Mouse (Mus musculus) hindbrain, embryonic 14.5 days (tissue): ENCODE data around the gene Por. TPM values are rescaled to one million over a fixed set of nuclear protein-coding genes. Genes with fewer than 3 reads are reported as not detected.

Source experiments
- ATAC-seq: fragments of 200-750 bp; cut with Nextera tagmentation; 2 replicates; pipeline ENCODE4 v1.8.0; 2017; ENCODE audit warnings: moderate number of reproducible peaks, mild to moderate bottlenecking, moderate TSS enrichment, moderate library complexity; ENCODE audit not compliant: low FRiP score
- DNase-seq: peaks from one replicate; pipeline ENCODE4 v3.0.0-alpha.2; 2015; ENCODE audit warnings: low spot score
- H3K27ac ChIP-seq: fragments of 300-500 bp; sonication (generic); 2 replicates; pipeline ENCODE4 v1.5.1; 2014; ENCODE audit warnings: mild to moderate bottlenecking, moderate library complexity
- H3K27me3 ChIP-seq: fragments of 300-500 bp; sonication (generic); 2 replicates; pipeline ENCODE4 v1.6.1; 2014; ENCODE audit warnings: mild to moderate bottlenecking, low read length, mixed read lengths; ENCODE audit not compliant: control insufficient read depth, insufficient read depth
- H3K36me3 ChIP-seq: fragments of 300-500 bp; sonication (generic); replicated peaks from 2 replicates; pipeline ENCODE4 v1.6.1; 2014; ENCODE audit not compliant: control insufficient read depth, insufficient read depth
- H3K4me1 ChIP-seq: fragments of 300-500 bp; sonication (generic); replicated peaks from 2 replicates; pipeline ENCODE4 v1.6.1; 2014; ENCODE audit warnings: antibody characterized with exemption, low read length, mixed read lengths; ENCODE audit not compliant: control insufficient read depth, insufficient read depth
- H3K4me2 ChIP-seq: fragments of 300-500 bp; sonication (generic); replicated peaks from 2 replicates; pipeline ENCODE4 v1.6.1; 2014; ENCODE audit warnings: mild to moderate bottlenecking, moderate library complexity
- H3K4me3 ChIP-seq: fragments of 300-500 bp; sonication (generic); replicated peaks from 2 replicates; pipeline ENCODE4 v1.5.1; 2014; ENCODE audit warnings: mild to moderate bottlenecking, low read length
- H3K9ac ChIP-seq: fragments of 300-500 bp; sonication (generic); 2 replicates; pipeline ENCODE4 v1.6.1; 2014
- H3K9me3 ChIP-seq: fragments of 300-500 bp; sonication (generic); 2 replicates; pipeline ENCODE4 v1.6.1; 2016; ENCODE audit warnings: low read length; ENCODE audit not compliant: control insufficient read depth
- WGBS: fragments of 180-500 bp; shearing (Covaris S2); extraction: QIAGEN DNeasy Blood & Tissue Kit; methylation state at CpG from one replicate; pipeline ENCODE4 v1.1.7; 2014; 5-methylcytosine and 5-hydroxymethylcytosine counted together
- polyA plus RNA-seq: library from polyadenylated mRNA; unstranded; fragments of >200 nt; fragmentation: Nextera tagmentation; extraction: Ambion mirVana; gene quantifications from 2 replicates; pipeline ENCODE4 v1.2.1, GENCODE M21; 2014

Gene Por
- polyA plus RNA-seq, result 79.7 and 84.1 TPM in 2 replicates

DNA sequence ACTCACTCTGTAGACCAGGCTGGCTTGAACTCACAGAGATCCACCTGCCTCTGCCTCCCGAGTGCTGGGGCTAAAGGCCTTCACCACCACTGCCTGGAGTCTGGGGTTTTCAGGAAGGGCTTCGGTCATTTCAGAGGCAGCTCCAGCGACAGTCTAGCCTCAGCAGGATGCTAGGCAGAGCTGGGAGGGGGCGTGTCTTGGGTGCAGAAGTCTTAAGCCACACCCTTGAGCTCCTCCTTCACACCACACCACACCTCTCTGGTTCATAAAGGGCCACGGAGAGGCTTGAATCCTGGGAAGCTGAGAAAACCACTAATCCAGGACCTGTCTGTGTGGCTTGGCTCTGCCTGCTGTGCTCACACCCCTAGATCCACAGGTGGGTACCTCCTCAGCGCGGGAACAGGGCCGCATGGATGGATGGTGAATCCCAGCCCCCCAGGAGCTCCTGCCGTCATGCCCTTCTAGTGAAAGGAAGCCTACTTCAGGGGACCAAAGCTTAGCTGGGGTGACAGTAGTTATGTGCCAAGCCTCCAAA lies at the start of gene Por:
Gene Por (plus strand): TSS at position 293 of the 535 bp plus-strand sequence.
- WGBS, result 29% methylated on average over 9 of the region's 9 CpGs
- no peak within 1 kb of the TSS for H3K4me3 ChIP-seq
- H3K4me2 ChIP-seq, result no peak within 1 kb of the TSS
- no peak for ATAC-seq
- H3K4me1 ChIP-seq, result peaks cover 9% of the 10 kb centered on the region
- no peak within 1 kb of the TSS for H3K27ac ChIP-seq
- no peaks in the 10 kb centered on the region for H3K9me3 ChIP-seq
- H3K27me3 ChIP-seq, result no peaks in the 10 kb centered on the region
- no peaks in the 10 kb centered on the region for H3K36me3 ChIP-seq
- no peak for DNase-seq
- H3K9ac ChIP-seq, result no peak within 1 kb of the TSS

DNA sequence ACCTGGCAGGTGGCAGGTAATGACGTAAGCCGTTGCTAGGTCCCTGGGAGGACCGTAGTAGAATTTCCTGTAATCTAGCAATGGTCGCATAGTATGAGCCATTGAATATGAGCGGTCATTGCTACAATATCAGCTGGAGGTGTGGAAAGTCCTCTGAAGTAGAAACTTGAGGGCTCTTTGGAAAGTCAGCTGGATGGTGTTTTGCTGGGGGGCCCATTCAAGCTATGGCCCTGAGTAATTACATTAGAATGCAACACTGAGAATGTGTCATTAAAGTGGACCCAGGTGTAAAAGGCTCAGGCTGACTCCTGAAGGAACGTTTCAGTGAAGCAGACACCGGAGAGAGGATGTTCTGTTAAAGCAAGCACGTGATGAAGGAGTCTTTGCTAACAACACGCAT lies 49.3 kb upstream of the Por start:
- no peak overlapping the region for H3K9ac ChIP-seq
- DNase-seq (no peak), ATAC-seq (no peak)
- H3K4me2 ChIP-seq, result no peak overlapping the region
- H3K4me3 ChIP-seq, result no peak overlapping the region
- WGBS, result 90% methylated on average over 9 of the region's 9 CpGs
- H3K9me3 ChIP-seq, result no peaks in the 10 kb centered on the region
- no peak overlapping the region for H3K27ac ChIP-seq
- H3K4me1 ChIP-seq, result no peaks in the 10 kb centered on the region
- H3K27me3 ChIP-seq, result no peaks in the 10 kb centered on the region
- no peaks in the 10 kb centered on the region for H3K36me3 ChIP-seq

DNA sequence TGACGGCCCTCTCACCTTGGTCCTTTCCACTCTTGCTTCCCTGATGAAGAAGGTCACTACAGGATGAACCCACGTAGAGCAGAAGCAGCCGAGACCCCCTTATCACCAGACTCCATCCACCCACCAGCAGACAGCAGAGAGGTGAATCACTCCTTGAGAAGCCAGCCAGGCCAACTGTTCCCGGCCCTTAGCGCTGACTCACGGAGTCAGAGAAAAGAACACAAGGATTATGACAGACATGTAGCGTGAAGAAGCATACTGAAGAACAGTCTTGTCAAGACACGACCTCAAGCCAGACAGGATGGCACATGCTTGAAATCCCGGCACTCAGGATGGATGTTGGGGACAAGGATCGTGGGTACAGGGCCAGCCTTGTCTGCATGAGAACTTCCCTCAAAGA lies 48.1 kb upstream of the Por start:
- H3K4me1 ChIP-seq, result no peaks in the 10 kb centered on the region
- no peak overlapping the region for H3K9ac ChIP-seq
- H3K4me3 ChIP-seq, result no peak overlapping the region
- ATAC-seq (no peak), DNase-seq (no peak)
- no peaks in the 10 kb centered on the region for H3K36me3 ChIP-seq
- H3K27me3 ChIP-seq, result no peaks in the 10 kb centered on the region
- 83% methylated on average over 10 of the region's 10 CpGs for WGBS
- no peaks in the 10 kb centered on the region for H3K9me3 ChIP-seq
- no peak overlapping the region for H3K27ac ChIP-seq
- H3K4me2 ChIP-seq, result no peak overlapping the region

DNA sequence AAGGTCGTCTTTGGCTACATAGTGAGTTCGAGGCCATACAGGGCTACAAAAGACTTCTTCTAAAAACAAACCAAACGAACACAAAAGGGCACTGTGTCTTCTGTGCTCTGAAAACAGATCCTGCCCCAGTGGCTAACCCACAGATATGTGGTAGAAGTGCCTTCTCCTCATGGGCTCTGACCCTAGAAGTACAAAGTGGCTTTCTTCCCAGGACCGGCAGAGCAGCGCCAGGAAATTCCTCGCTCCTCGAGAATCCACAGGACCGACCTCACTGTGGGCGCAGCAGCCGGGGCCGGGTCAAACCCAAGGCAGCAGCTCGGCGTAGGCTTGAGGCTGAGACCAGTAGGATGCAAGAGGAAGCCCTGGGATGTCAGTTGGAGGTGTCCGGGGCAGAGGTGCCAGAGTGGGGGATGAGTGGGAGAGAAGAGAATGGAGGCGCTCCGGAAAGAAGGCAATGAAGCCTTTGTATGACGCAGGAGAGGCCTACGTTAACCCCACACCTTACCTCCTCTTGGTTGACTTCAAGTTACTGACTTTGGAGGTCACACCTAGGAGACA lies 46.7 kb upstream of the Por start:
- Histone ChIP-seq H3K36me3 (no peaks in the 10 kb centered on the region), H3K27ac (no peak overlapping the region), H3K9ac (no peak overlapping the region), H3K4me2 (no peak overlapping the region), H3K9me3 (no peaks in the 10 kb centered on the region), H3K4me3 (no peak overlapping the region), H3K4me1 (no peaks in the 10 kb centered on the region), H3K27me3 (no peaks in the 10 kb centered on the region)
- 82% methylated on average over 18 of the region's 18 CpGs for WGBS
- no peak for DNase-seq
- ATAC-seq, result no peak

DNA sequence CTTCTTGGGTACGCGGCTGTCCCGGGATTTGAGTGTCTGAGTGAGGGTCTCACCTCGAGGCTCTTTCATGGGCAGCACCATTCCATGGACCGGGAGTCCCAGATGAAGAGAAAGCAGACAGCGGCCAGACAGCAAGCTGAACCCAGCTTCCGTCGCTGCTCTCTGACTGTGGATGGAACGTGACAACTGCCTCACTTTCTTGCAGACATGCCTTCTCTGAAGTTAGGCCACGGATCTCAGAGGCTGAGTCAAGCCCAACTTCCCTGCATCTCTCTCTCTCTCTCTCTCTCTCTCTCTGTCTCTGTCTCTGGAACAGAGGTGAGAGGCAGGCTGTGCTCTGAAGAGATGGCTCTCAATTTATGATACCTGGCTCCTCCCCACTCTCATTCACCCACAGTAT lies 40.9 kb upstream of the Por start:
- Histone ChIP-seq H3K9ac (no peak overlapping the region), H3K27me3 (no peaks in the 10 kb centered on the region), H3K9me3 (no peaks in the 10 kb centered on the region), H3K4me1 (peaks cover 6% of the 10 kb centered on the region), H3K4me2 (peak overlapping the region; percentile 24), H3K36me3 (no peaks in the 10 kb centered on the region), H3K4me3 (no peak overlapping the region), H3K27ac (no peak overlapping the region)
- ATAC-seq, result no peak
- 42% methylated on average over 10 of the region's 10 CpGs for WGBS
- no peak for DNase-seq

DNA sequence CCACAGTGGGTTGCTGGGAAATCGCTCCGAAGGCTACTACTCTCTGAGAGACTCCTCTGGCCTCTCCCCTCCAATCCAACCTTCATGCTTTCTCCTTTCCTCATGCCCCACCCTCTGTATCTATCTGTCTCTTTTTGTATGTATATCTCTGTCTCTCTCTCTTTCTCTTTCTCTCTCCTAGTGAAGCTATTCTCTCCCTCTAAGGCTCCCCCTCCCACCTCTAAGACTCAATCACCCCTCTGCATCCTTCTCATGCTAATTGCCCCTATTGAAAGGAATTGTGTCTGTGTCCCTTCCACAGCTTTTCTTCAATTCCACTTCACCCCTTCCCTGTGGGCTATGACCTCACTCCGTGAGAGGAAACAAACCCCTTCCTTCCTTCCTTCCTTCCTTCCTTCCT lies 40.4 kb upstream of the Por start:
- Histone ChIP-seq H3K4me2 (no peak overlapping the region), H3K27me3 (no peaks in the 10 kb centered on the region), H3K27ac (no peak overlapping the region), H3K36me3 (no peaks in the 10 kb centered on the region), H3K9ac (no peak overlapping the region), H3K4me1 (peaks cover 10% of the 10 kb centered on the region), H3K4me3 (no peak overlapping the region), H3K9me3 (no peaks in the 10 kb centered on the region)
- ATAC-seq, result no peak
- DNase-seq, result no peak
- 76% methylated on average over 3 of the region's 3 CpGs for WGBS

DNA sequence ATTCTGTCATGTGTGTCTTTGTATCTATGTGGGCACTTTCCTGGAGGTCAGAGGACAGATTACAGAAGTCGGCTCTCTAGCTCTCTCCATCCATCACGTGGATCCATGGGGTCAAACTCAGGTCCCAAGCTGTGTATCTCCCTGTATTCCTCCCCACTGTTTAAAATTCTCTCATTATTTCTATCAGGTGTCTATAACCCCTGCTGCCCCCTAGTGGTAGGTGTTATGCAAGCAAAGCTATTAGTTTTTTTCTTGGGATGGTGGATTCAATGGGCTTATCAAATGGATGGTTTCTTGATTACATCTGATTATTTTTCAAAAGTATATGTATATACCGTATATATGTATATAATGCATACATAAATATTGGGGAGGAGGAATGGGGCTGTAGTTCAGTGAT lies 39.2 kb upstream of the Por start:
- no peak for ATAC-seq
- peaks cover 7% of the 10 kb centered on the region for H3K36me3 ChIP-seq
- no peak overlapping the region for H3K4me3 ChIP-seq
- no peaks in the 10 kb centered on the region for H3K27me3 ChIP-seq
- peaks cover 10% of the 10 kb centered on the region for H3K4me1 ChIP-seq
- H3K9ac ChIP-seq, result no peak overlapping the region
- H3K4me2 ChIP-seq, result no peak overlapping the region
- H3K9me3 ChIP-seq, result no peaks in the 10 kb centered on the region
- DNase-seq, result peak; percentile 69
- 25% methylated on average over 3 of the region's 3 CpGs for WGBS
- H3K27ac ChIP-seq, result no peak overlapping the region

DNA sequence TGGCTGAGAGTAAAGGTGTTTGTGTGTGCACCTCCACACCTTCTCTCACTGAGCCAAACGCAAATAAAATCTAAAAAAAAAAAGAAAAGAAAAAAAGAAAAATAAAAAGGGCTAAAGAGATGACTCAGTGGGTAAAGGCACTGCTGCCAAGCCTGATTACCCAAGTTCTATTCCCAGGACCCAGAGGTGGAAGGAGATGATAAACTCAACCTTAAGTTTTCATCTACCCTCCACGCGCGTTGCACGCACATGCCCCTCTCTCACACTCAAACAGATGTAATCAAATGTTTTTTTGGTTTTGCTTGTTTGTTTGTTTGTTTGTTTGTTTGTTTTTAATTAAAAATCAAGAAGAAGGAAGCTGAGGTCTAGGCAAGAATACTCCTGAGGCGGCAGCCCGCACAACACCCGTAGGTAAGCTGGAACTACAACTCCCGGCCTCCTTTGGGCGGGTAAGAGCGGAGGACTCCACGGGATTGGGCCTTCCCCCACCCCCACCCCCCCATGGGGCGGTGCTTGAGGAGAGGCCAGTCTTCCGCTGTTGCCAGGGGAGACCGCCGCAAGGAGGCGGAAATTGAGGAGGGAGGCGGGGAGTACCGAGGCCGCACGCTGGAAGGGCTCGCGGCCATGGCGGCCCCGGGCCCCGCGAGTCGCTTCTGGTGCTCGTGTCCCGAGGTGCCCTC lies 37.6 kb upstream of the Por start, which contains the start of gene Rhbdd2:
Gene Rhbdd2 (plus strand): TSS at position 502 of the 680 bp plus-strand sequence.
- H3K4me3 ChIP-seq, result peak within 1 kb of the TSS; percentile 67
- ATAC-seq (peak; percentile 99), DNase-seq (peak; percentile 96)
- WGBS, result 13% methylated on average over 28 of the region's 30 CpGs
- H3K36me3 ChIP-seq, result peaks cover 23% of the 10 kb centered on the region
- peaks cover 10% of the 10 kb centered on the region for H3K4me1 ChIP-seq
- H3K27ac ChIP-seq, result peak within 1 kb of the TSS; percentile 92
- H3K9me3 ChIP-seq, result no peaks in the 10 kb centered on the region
- H3K9ac ChIP-seq, result peak within 1 kb of the TSS; percentile 79
- H3K27me3 ChIP-seq, result no peaks in the 10 kb centered on the region
- H3K4me2 ChIP-seq, result peak within 1 kb of the TSS; percentile 52

DNA sequence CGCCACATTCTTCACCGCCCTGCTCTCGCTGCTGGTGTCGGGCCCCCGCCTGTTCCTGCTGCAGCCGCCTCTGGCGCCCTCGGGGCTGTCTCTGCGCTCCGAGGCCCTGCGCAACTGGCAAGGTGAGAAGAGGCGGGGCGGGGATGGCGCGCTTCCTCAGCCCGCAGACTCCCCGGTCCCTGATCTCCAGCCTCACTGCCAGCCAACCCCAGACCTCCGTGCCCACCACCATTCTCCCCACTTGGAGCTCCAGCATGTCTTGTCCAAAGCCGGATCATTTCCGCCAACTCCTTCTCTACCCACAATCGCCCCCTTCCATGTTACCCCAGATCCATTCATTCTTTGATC lies 37.1 kb upstream of the Por start:
- Histone ChIP-seq H3K4me1 (peaks cover 10% of the 10 kb centered on the region), H3K27me3 (no peaks in the 10 kb centered on the region), H3K9me3 (no peaks in the 10 kb centered on the region), H3K9ac (peak overlapping the region; percentile 79), H3K4me2 (peak overlapping the region; percentile 52), H3K36me3 (peaks cover 28% of the 10 kb centered on the region), H3K4me3 (peak overlapping the region; percentile 67), H3K27ac (peak overlapping the region; percentile 92)
- WGBS, result 0% methylated on average over 20 of the region's 21 CpGs
- ATAC-seq (peak; percentile 87), DNase-seq (no peak)
